Mouse (Mus musculus) midbrain, embryonic 14.5 days (tissue): Measurements from ENCODE around the gene Vars2. TPM values are rescaled to one million over a fixed set of nuclear protein-coding genes. Genes with fewer than 3 reads are reported as not detected.

Source experiments
- ATAC-seq: fragments of 200-750 bp; cut with Nextera tagmentation; 2 replicates; pipeline ENCODE4 v1.8.0; 2017; ENCODE audit warnings: moderate number of reproducible peaks, moderate library complexity; ENCODE audit not compliant: low FRiP score, low TSS enrichment
- DNase-seq: peaks from one replicate; pipeline ENCODE4 v3.0.0-alpha.2; 2015
- H3K27ac ChIP-seq: fragments of 300-500 bp; sonication (generic); replicated peaks from 2 replicates; pipeline ENCODE4 v1.5.1; 2014; ENCODE audit warnings: mild to moderate bottlenecking, low read depth, low read length, moderate library complexity
- H3K27me3 ChIP-seq: fragments of 300-500 bp; sonication (generic); 2 replicates; pipeline ENCODE4 v1.6.1; 2014; ENCODE audit warnings: low read length, control low read depth, mixed read lengths; ENCODE audit not compliant: control insufficient read depth, insufficient read depth
- H3K36me3 ChIP-seq: fragments of 300-500 bp; sonication (generic); 2 replicates; pipeline ENCODE4 v1.6.1; 2014; ENCODE audit warnings: low read length, control low read depth; ENCODE audit not compliant: control insufficient read depth, insufficient read depth
- H3K4me1 ChIP-seq: fragments of 300-500 bp; sonication (generic); 2 replicates; pipeline ENCODE4 v1.6.1; 2014; ENCODE audit warnings: mild to moderate bottlenecking, antibody characterized with exemption, low read length, control low read depth; ENCODE audit not compliant: control insufficient read depth, insufficient read depth
- H3K4me2 ChIP-seq: fragments of 300-500 bp; sonication (generic); 2 replicates; pipeline ENCODE4 v1.6.1; 2014; ENCODE audit warnings: mild to moderate bottlenecking, low read length, moderate library complexity
- H3K4me3 ChIP-seq: fragments of 300-500 bp; sonication (generic); replicated peaks from 2 replicates; pipeline ENCODE4 v1.5.1; 2014; ENCODE audit warnings: low read depth, low read length
- H3K9ac ChIP-seq: fragments of 300-500 bp; sonication (generic); replicated peaks from 2 replicates; pipeline ENCODE4 v1.6.1; 2014; ENCODE audit warnings: mild to moderate bottlenecking, low read length, moderate library complexity
- H3K9me3 ChIP-seq: fragments of 300-500 bp; sonication (generic); 2 replicates; pipeline ENCODE4 v1.6.1; 2016; ENCODE audit warnings: low read length, control low read depth, mixed read lengths; ENCODE audit not compliant: control insufficient read depth
- WGBS: fragments of 180-500 bp; shearing (Covaris S2); extraction: QIAGEN DNeasy Blood & Tissue Kit; methylation state at CpG from one replicate; pipeline ENCODE4 v1.1.7; 2014; 5-methylcytosine and 5-hydroxymethylcytosine counted together
- polyA plus RNA-seq: library from polyadenylated mRNA; unstranded; fragments of >200 nt; fragmentation: Nextera tagmentation; extraction: Ambion mirVana; gene quantifications from 2 replicates; pipeline ENCODE4 v1.2.1, GENCODE M21; 2014

The Vars2 gene
- 9.5 and 14.8 TPM in 2 replicates for polyA plus RNA-seq

- peaks cover 26% of the 10 kb centered on the region for H3K36me3 ChIP-seq
- DNase-seq (peak; percentile 99), ATAC-seq (peak; percentile 91)
- H3K27me3 ChIP-seq, result no peaks in the 10 kb centered on the region
- H3K4me2 ChIP-seq, result peak within 1 kb of the TSS; percentile 96
- peaks cover 11% of the 10 kb centered on the region for H3K4me1 ChIP-seq
- WGBS, result under 1% methylated on average over 61 of the region's 61 CpGs
- H3K4me3 ChIP-seq, result peak within 1 kb of the TSS; percentile 74
- peak within 1 kb of the TSS; percentile 72 for H3K9ac ChIP-seq
- peak within 1 kb of the TSS; percentile 84 for H3K27ac ChIP-seq
- no peaks in the 10 kb centered on the region for H3K9me3 ChIP-seq
Observed at GRCm38 (mm10) chr17:35667334-35668065, at the start of gene Vars2. TSS of gene Vars2 (minus strand) at chr17:35667592.

- 88% methylated on average over 6 of the region's 6 CpGs for WGBS
- H3K27ac ChIP-seq, result no peak overlapping the region
- H3K4me1 ChIP-seq, result no peaks in the 10 kb centered on the region; the same call in 1 of the 2 replicates
- ATAC-seq (no peak), DNase-seq (no peak)
- H3K9me3 ChIP-seq, result no peaks in the 10 kb centered on the region
- no peak overlapping the region for H3K9ac ChIP-seq
- no peak overlapping the region for H3K4me3 ChIP-seq
- H3K4me2 ChIP-seq, result no peak overlapping the region
- no peaks in the 10 kb centered on the region for H3K27me3 ChIP-seq
- no peaks in the 10 kb centered on the region for H3K36me3 ChIP-seq
Observed at GRCm38 (mm10) chr17:35717080-35717479, 49.7 kb upstream of the Vars2 start.

- Histone ChIP-seq H3K9ac (no peak overlapping the region), H3K4me3 (no peak overlapping the region), H3K9me3 (no peaks in the 10 kb centered on the region), H3K36me3 (no peaks in the 10 kb centered on the region), H3K4me2 (no peak overlapping the region), H3K4me1 (peaks cover 2% of the 10 kb centered on the region), H3K27ac (no peak overlapping the region), H3K27me3 (no peaks in the 10 kb centered on the region)
- 91% methylated on average over 3 of the region's 3 CpGs for WGBS
- ATAC-seq, result no peak
- DNase-seq, result no peak
Observed at GRCm38 (mm10) chr17:35716114-35716513, 48.7 kb upstream of the Vars2 start.

- WGBS, result 24% methylated on average over 8 of the region's 8 CpGs
- DNase-seq (peak; percentile 74), ATAC-seq (0 out of 2 replicates have a peak, but pooled peaks have one; percentile 31)
- Histone ChIP-seq H3K36me3 (no peaks in the 10 kb centered on the region), H3K4me3 (no peak overlapping the region), H3K27me3 (no peaks in the 10 kb centered on the region), H3K27ac (no peak overlapping the region), H3K9me3 (no peaks in the 10 kb centered on the region), H3K9ac (no peak overlapping the region), H3K4me1 (peaks cover 11% of the 10 kb centered on the region), H3K4me2 (no peak overlapping the region)
Observed at GRCm38 (mm10) chr17:35710705-35711347, 43.4 kb upstream of the Vars2 start.

GRCm38 (mm10) chr17:35708611-35709010 lies 41.2 kb upstream of the Vars2 start:
- WGBS, result 67% methylated on average over 2 of the region's 2 CpGs
- peaks cover 25% of the 10 kb centered on the region for H3K4me1 ChIP-seq
- DNase-seq, result no peak

GRCm38 (mm10) chr17:35707929-35708328 lies 40.5 kb upstream of the Vars2 start:
- ATAC-seq (no peak), DNase-seq (no peak)
- no peaks in the 10 kb centered on the region for H3K9me3 ChIP-seq
- H3K9ac ChIP-seq, result no peak overlapping the region
- no peak overlapping the region for H3K4me2 ChIP-seq
- H3K36me3 ChIP-seq, result no peaks in the 10 kb centered on the region
- no peak overlapping the region for H3K4me3 ChIP-seq
- H3K4me1 ChIP-seq, result peaks cover 25% of the 10 kb centered on the region
- no peak overlapping the region for H3K27ac ChIP-seq
- no peaks in the 10 kb centered on the region for H3K27me3 ChIP-seq
- 66% methylated on average over 7 of the region's 7 CpGs for WGBS

More at GRCm38 (mm10) chr17:35708611-35709010, 41.2 kb upstream of the Vars2 start:
- Histone ChIP-seq H3K4me3 (no peak overlapping the region), H3K27ac (no peak overlapping the region), H3K4me2 (no peak overlapping the region), H3K27me3 (no peaks in the 10 kb centered on the region), H3K36me3 (no peaks in the 10 kb centered on the region), H3K9ac (no peak overlapping the region), H3K9me3 (no peaks in the 10 kb centered on the region)
- ATAC-seq, result no peak

- H3K4me3 ChIP-seq, result no peak overlapping the region
- no peaks in the 10 kb centered on the region for H3K36me3 ChIP-seq
- no peaks in the 10 kb centered on the region for H3K9me3 ChIP-seq
- no peak overlapping the region for H3K9ac ChIP-seq
- no peak overlapping the region for H3K4me2 ChIP-seq
- WGBS, result 25% methylated on average over 4 of the region's 4 CpGs
- ATAC-seq, result no peak
- H3K27ac ChIP-seq, result no peak overlapping the region
- DNase-seq, result peak; percentile 50
- H3K27me3 ChIP-seq, result no peaks in the 10 kb centered on the region
- H3K4me1 ChIP-seq, result peaks cover 29% of the 10 kb centered on the region
Observed at GRCm38 (mm10) chr17:35705836-35706235, 38.4 kb upstream of the Vars2 start.

- H3K9ac ChIP-seq, result peak within 1 kb of the TSS; percentile 68
- peaks cover 22% of the 10 kb centered on the region for H3K4me1 ChIP-seq
- no peaks in the 10 kb centered on the region for H3K9me3 ChIP-seq
- no peaks in the 10 kb centered on the region for H3K36me3 ChIP-seq
- H3K27ac ChIP-seq, result peak within 1 kb of the TSS; percentile 98
- ATAC-seq, result peak; percentile 57
- no peaks in the 10 kb centered on the region for H3K27me3 ChIP-seq
- peak within 1 kb of the TSS; percentile 77 for H3K4me3 ChIP-seq
- DNase-seq, result peak; percentile 87
- 2% methylated on average over 19 of the region's 19 CpGs for WGBS
- H3K4me2 ChIP-seq, result peak within 1 kb of the TSS; percentile 89
Observed at GRCm38 (mm10) chr17:35704621-35705464, 37.5 kb upstream of the Vars2 start, which contains the start of gene Ddr1. TSS of gene Ddr1 (minus strand) at chr17:35704621.
